Mouse (Mus musculus): ENCODE data around the gene Asic2. TPM values are rescaled to one million over a fixed set of nuclear protein-coding genes. Genes with fewer than 3 reads are reported as not detected.

The Asic2 gene
- total RNA-seq, 2 experiments from 2014 or later, result 82.0 to 86.5 TPM

- no peak for DNase-seq (ENCODE audit: extremely low spot score in 1 of 2, low spot score in 2 of 2)
- intact Hi-C loops (cut with DNase I), result no loop called here
These were observed 1000.7 kb downstream of the Asic2 start for GRCm38 (mm10) chr11:80967544-80967943.

DNA sequence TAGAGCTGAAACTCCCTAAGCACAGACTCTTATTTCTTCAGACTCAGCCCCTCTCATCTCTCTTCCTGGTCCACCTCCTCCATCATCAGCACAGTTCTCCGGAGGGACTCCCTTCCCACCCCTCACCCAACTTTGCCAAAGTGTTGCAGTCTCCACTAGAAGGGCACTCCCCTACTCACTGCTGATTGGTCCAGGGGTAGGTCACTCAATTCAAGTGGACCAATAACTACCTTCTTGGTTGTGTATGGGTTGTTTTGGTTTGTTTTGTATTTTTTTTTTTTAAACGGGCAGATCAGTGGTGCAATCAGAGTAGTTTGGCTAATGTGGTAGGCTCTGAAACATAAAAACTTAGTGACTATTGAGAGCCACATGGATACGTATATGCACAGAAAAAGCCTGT, 1002.2 kb downstream of the Asic2 start:
- intact Hi-C loops (cut with DNase I), result no loop called here
- DNase-seq (ENCODE audit: extremely low spot score in 1 of 2, low spot score in 2 of 2), result peak in 1 of 2 experiments; percentile 35

DNA sequence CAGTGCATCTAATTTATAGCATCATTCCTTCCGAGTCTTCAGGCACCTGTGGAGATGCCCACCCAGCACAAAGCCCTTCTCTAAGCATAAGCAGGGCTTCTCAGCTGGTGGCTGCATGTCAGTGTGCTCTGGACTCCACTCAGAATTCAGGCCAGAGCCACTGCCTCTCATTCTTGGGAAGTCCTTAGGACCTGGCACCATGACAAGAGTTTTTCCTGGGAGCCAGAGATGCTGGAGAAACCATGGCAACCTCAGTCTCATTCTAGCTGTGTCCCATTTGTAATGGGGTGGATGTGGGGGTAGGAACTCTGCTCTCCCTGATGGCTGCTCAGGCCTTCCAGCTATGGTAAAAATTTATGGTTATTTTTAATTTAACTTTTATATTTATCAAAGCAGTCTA, 1006.9 kb downstream of the Asic2 start:
- intact Hi-C loops (cut with DNase I), result no loop called here
- peak; percentile 61 to 82 for DNase-seq (ENCODE audit: extremely low spot score in 1 of 2, low spot score in 2 of 2)

DNA sequence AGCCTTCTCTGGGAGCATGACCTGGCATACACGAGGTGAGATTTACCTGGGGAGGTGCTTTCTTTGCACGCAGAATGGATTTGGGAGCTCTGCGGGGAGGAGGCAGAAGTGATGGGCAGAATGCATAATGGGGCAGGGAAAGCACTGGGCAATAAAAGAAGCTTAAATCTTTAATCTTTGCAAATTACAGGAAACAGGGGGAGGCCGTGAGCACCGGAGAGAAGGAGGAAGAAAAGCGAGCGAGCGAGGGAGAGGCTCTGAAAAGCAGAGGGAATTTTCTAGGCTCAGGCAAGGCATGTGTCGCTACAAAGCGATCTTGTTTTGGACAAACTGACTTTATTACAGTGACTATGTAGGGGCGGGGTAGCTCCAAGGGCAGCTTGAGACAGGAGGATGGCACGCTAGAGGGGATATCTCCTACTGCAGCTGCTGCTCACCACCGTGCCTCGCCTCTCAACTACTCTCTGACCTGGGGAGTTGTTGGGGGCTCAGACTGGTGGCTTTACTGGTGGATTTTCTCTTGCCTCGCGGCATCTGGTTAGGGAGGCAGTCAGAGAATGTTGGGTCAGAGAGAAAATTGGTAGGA, 1010.1 kb downstream of the Asic2 start:
- intact Hi-C loops (cut with DNase I), result no loop called here
- DNase-seq (ENCODE audit: extremely low spot score in 1 of 2, low spot score in 2 of 2), result no peak

DNA sequence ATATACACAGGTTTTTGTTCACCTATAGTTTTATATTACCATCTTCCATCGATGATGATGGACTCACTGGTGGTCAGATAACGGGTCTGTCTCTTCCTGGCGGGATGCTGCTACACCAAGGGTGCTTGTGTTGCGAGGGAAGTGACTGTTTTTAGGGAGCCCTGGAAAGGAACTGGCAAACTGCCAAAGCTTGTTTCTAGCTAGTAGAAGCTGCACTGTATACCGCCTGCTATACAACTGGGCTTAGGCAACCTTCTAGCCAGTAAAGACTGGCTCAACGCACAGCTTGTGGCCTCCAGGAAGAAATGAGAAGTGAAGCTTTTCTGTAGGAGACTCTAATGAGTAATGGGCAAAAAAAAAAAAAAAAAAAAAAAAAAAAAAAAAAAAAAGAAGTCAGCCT, 1012.3 kb downstream of the Asic2 start:
- no peak for DNase-seq (ENCODE audit: extremely low spot score in 1 of 2, low spot score in 2 of 2)
- intact Hi-C loops (cut with DNase I), result no loop called here

DNA sequence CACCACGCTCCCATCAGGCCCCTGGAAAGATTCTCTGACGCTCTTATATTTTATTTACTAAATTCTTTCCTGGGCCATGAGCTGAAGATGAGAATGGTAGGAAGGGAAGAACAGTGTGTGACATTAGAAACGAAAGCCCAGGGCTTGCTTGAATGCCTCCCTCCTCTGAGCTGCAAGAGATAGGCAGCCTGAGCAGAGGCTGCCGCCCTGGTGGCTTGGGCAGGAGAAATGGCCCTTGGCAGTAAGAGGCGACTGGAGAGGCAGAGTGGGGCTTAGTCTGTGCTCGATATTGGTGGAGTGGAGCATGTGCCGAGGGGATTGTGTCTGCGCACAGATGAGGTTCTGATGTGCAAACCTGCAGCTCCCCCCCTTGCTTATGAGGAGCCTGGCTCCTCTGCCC, 1014.1 kb downstream of the Asic2 start:
- no peak for DNase-seq (ENCODE audit: extremely low spot score in 1 of 2, low spot score in 2 of 2)
- intact Hi-C loops (cut with DNase I), result no loop called here

DNA sequence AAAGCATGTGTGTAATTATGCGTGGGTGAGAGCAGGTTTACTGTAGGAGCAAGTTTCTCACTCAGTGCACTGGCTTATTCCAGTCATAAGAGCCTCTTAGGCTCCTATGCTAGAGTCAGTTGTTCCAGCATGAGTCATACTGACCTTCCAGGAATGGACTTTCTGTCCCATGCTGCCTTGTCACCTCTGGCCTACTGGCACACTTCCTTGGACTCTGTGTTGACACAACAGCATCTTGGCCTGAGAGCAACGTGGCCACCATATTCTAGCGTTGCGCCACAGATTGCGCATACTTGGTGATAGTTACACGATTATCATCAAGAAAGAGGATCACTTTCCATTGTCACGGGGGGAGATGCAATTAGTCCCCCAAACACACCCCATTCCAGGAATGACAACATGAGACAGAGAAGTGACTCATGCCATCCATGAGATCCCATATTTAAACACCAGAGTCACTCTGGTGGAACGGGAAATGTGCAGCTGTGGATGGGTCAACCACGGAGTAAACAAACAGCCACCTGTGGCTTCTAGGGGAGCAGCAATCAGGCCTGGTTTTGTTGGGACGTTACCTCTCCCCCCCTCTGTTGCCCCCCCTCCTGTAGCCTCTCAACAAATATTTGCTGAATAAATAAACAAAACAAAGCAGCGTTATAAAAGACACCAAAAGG, 1019.1 kb downstream of the Asic2 start:
- DNase-seq (ENCODE audit: extremely low spot score in 1 of 2, low spot score in 2 of 2), result no peak
- intact Hi-C loops (cut with DNase I), result no loop called here

- intact Hi-C loops (cut with DNase I), result no loop called here
- no peak for DNase-seq (ENCODE audit: extremely low spot score in 1 of 2, low spot score in 2 of 2)
These were observed 1020.2 kb downstream of the Asic2 start for GRCm38 (mm10) chr11:80948103-80948502.

DNA sequence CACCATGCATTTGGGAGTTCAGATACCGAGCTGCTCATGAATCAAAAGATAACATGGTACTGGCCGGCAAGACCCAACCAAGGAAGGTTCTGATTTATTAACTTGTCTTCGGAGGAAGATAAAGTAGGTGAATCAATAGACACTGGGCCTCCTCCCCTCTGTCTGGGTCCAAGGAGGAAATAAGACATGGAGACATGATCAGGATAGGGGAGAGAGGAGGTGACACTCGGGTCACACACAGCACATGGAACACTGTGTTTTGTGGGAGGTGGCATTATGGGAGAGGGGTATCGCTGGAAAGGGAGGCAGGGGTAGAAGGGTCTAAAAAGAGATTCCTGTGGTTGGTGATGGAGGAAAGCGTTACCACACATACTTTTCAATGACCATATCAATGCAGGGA, 1022.1 kb downstream of the Asic2 start:
- intact Hi-C loops (cut with DNase I), result no loop called here
- DNase-seq (ENCODE audit: extremely low spot score in 1 of 2, low spot score in 2 of 2), result no peak

- peak; percentile 31 to 54 for DNase-seq (ENCODE audit: extremely low spot score in 1 of 2, low spot score in 2 of 2)
- intact Hi-C loops (cut with DNase I), result no loop called here
These were observed 1044.8 kb downstream of the Asic2 start for GRCm38 (mm10) chr11:80923286-80923951.

- no peak for DNase-seq (ENCODE audit: extremely low spot score in 1 of 2, low spot score in 2 of 2)
- intact Hi-C loops (cut with DNase I), result no loop called here
These were observed 1049.9 kb downstream of the Asic2 start for GRCm38 (mm10) chr11:80918332-80918731.

DNA sequence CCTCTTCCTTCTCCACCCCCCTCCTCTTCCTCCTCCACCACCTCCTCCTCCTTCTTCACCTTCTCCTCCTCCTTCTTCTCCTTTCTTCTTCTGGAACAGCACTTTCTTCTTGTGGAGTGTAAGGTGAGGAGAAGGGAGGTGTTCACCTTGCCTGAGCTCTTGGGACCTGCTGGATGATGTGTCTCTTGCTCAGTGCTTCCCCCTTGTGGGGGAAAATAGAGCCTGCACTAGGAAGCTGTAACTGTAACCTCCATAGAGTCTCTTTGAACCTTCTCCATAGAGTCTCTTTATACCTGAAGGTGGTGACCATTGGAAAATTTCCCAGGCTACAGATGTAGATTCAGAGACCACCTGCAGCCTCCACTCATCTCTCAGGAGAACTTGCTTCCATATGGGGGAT, 1050.6 kb downstream of the Asic2 start:
- intact Hi-C loops (cut with DNase I), result no loop called here
- DNase-seq (ENCODE audit: extremely low spot score in 1 of 2, low spot score in 2 of 2), result no peak

DNA sequence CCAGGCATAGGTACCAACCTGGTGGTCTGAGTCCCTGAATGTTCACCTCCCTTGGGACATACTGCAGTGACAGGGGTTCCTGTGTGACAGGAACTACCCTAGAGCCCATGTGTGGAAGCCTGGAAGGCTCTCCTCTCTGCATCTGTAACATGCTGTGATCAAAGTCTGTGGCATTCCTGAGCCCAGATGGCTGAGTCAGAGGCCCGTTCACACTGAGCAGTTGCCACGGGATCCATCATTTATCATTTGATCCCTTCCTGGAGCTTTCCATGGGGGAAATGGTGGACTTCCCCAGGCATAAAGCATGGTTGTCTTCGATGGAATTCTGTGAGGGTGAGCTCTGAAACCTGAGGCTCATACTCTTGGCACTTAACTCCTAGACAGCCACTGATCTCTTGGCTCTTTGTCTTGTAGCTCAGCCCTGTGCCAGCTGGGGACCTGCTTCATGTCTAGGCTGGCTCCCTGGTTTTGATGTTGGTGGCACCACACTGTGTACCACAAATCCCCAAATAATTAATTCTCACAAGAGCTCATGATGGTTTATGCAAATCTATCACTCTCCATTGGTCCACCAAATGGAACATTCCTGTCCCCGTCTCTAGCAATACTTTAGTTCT, 1054.7 kb downstream of the Asic2 start:
- no peak for DNase-seq (ENCODE audit: extremely low spot score in 1 of 2, low spot score in 2 of 2)
- intact Hi-C loops (cut with DNase I), result no loop called here

DNA sequence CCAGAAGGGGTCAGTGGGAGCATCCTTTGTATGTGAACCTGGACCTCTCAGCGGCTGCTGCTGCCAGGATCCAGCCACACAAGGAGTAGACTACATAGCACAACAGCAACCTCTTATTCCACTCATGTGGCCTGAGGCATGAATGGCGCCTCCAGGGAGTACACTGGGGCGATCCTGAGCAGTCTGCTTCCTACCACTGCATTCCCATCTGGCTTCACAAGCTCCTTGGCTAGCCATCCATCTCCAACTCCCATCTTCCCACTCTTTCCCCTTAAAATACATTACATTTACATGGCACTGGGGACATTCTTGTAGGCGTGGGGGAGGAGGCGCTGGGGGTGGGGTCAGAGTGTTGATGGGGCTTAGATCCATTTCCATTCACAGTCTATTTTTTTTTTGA, 1055.5 kb downstream of the Asic2 start:
- intact Hi-C loops (cut with DNase I), result no loop called here
- DNase-seq (ENCODE audit: extremely low spot score in 1 of 2, low spot score in 2 of 2), result no peak

DNA sequence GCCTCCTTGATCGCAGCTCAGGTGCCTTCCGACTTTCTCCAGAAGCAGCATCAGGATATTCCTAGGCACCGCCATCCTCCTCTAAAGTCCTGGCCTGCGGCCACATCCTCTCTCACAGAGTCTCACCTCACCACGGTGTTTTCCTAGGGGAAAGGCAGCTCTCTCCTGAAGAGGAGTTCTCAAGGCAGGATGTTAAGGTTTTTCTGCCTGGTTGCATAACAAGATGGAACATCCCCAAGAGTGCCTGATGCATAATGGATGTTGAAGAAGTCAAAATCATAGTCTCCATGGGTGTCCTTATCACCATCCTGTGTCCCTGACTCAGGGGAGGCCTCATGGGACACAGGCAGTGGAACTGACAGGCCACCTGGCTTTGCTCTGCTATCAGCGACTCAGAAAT, 1060.4 kb downstream of the Asic2 start:
- no peak for DNase-seq (ENCODE audit: extremely low spot score in 1 of 2, low spot score in 2 of 2)
- intact Hi-C loops (cut with DNase I), result loop anchor here (2.0 to 10.0 kb wide), 3 partner anchors 245 to 707 kb away; no protein-coding TSS in a partner anchor

DNA sequence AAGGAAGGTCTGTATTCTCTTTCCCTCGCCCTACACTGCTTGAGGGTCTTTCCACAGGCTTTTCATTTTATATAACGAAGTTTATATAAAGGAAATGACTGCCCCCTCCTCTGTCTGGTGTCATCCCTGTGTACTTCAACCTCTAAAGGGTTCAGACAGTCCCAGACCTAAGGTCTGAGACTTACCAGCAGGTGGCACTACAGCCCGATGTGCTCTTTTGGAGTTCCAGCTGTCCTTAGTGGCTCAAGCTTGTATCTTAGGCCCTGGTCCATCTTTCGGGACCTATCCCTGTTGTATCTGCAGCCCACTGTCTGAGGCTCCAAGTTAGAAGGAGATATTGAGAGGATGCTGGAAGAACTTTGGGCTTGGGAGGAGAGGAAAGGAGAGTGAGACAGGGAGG, 1061.8 kb downstream of the Asic2 start:
- DNase-seq (ENCODE audit: extremely low spot score in 1 of 2, low spot score in 2 of 2), result peak; percentile 39 to 70
- intact Hi-C loops (cut with DNase I), result loop anchor here (2.0 to 10.0 kb wide), 3 partner anchors 246 to 708 kb away; no protein-coding TSS in a partner anchor

DNA sequence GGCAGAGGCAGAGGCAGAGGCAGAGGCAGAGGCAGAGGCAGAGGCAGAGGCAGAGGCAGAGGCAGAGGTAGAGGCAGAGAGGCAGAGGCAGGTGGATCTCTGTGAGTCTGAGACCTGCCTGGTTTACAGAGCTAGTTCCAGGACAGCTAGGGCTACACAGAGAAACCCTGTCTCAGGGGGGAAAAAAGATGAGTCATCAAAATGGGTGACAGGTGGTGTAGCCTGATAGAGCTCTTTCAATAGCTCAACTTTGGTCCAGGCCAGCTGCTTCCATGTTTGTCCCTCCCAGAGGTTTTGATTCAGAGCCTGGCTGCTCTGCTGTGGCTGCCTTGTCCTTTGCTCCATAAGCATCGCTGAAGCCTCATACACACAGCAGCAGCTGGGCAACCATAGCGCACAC, 1063.7 kb downstream of the Asic2 start:
- no peak for DNase-seq (ENCODE audit: extremely low spot score in 1 of 2, low spot score in 2 of 2)
- intact Hi-C loops (cut with DNase I), result loop anchor here (10.0 kb wide), 2 partner anchors 470 to 710 kb away; no protein-coding TSS in a partner anchor

GRCm38 (mm10) chr11:80903426-80903825, 1064.8 kb downstream of the Asic2 start:
- intact Hi-C loops (cut with DNase I), result loop anchor here (10.0 kb wide), 2 partner anchors 471 to 711 kb away; no protein-coding TSS in a partner anchor
- no peak for DNase-seq (ENCODE audit: extremely low spot score in 1 of 2, low spot score in 2 of 2)

DNA sequence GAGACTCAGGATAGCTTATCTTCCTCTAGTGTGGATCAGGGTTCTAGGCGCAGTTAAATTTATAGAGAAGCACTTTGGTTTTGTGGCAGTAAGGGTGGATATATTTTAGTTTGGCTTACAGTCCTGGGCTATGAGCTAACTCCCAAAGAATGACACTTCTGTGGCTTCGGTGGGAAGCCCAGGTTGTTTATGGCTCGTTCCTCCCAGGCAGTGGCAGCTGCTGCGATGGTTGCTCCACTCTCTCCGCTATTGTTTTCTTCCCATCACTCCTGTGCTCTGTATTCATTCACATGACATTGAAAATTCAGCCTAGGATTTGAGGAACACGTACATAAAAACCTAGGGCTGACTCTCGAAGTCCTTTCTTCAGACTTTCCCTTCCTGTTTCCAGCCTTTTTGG, 1065.6 kb downstream of the Asic2 start:
- intact Hi-C loops (cut with DNase I), result loop anchor here (10.0 kb wide), 2 partner anchors 472 to 712 kb away; no protein-coding TSS in a partner anchor

More for the DNA sequence above, 1065.6 kb downstream of the Asic2 start:
- no peak for DNase-seq (ENCODE audit: extremely low spot score in 1 of 2, low spot score in 2 of 2)

Data from left cerebral cortex, postnatal 10 days (tissue).